Mouse (Mus musculus): ENCODE measurements around the gene Papola.

DNA sequence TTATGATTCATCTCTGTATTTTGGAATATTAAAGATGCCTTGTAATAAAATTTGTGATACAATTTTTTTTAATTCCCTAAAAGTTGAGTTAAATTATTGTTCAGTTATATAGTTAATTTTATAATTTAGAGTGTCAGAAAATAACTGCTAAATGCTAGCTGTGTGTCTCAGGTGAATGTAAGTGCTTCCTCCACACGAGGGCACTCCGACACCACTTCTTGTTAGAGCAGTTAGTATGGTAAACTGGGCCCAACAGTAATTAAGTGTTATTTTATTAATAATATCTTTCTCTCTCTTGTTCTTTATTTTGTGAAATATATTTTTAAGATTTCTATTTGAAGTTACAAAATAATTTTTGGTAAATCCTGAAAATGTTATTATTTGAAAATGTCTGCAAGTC, 51.7 kb downstream of the Papola start:
- TF ChIP-seq CTCF (IDR thresholded peaks at IDR 0.05; ENCODE audit: low read depth): peak; percentile 72
- no peak for TF ChIP-seq EP300 (optimal IDR thresholded peaks at IDR 0.05)
